Mouse (Mus musculus): ENCODE results near the gene Srrm1. TPM values are rescaled to one million over a fixed set of nuclear protein-coding genes. Genes with fewer than 3 reads are reported as not detected.

Gene Srrm1
- total and polyA plus RNA-seq, 3 experiments: 26.9 to 285 (median 138) TPM

- Histone ChIP-seq H3K4me3 (ENCODE audit: control insufficient read depth in 1 of 2, insufficient read depth in 1 of 2, low read depth in 2 of 2, low read length in 2 of 2) (peak overlapping the region; percentile 78 to 99), H3K9me3 (replicated peaks; ENCODE audit: insufficient read depth, low read length) (no peaks in the 10 kb centered on the region), H3K9ac (ENCODE audit: control insufficient read depth, low read depth, low read length, poor library complexity, severe bottlenecking) (peak overlapping the region; percentile 100), H3K27ac (ENCODE audit: control insufficient read depth, low read depth, low read length) (peak overlapping the region; percentile 94), H3K79me2 (ENCODE audit: control insufficient read depth, insufficient read depth, low read length, poor library complexity) (peaks cover 49% of the 10 kb centered on the region), H3K36me3 (ENCODE audit: control insufficient read depth in 1 of 2, insufficient read depth in 2 of 2, low read length in 2 of 2) (peaks cover 13 to 28% of the 10 kb centered on the region in 2 experiments), H3K27me3 (ENCODE audit: control insufficient read depth in 1 of 2, insufficient read depth in 2 of 2, low read length in 2 of 2) (no peaks in the 10 kb centered on the region), H3K4me1 (ENCODE audit: control insufficient read depth in 1 of 2, insufficient read depth in 2 of 2, low read length in 2 of 2) (peaks cover 0 to 25% of the 10 kb centered on the region in 2 experiments; a peak in 2 of 4 replicates)
- TF ChIP-seq MAFK (IDR thresholded peaks at IDR 0.05; ENCODE audit: borderline replicate concordance, low read depth, low read length) (no peak), SIN3A (IDR thresholded peaks at IDR 0.05; ENCODE audit: low read length) (peak; percentile 58), MAZ (IDR thresholded peaks at IDR 0.05; ENCODE audit: low read depth, low read length) (0 out of 2 replicates have a peak, but pooled peaks have one; percentile 9), JUND (IDR thresholded peaks at IDR 0.05; ENCODE audit: low read depth, low read length) (no peak), EP300 (IDR thresholded peaks at IDR 0.05; ENCODE audit: low read depth in 1 of 2, low read length in 2 of 2) (no peak), POLR2AphosphoS2 (IDR thresholded peaks at IDR 0.05; ENCODE audit: low read length) (no peak), GATA1 (IDR thresholded peaks at IDR 0.05; ENCODE audit: low read depth, low read length) (no peak), MAX (IDR thresholded peaks at IDR 0.05; ENCODE audit: low read length) (no peak), ETS1 (IDR thresholded peaks at IDR 0.05; ENCODE audit: low read depth, low read length) (no peak), TAL1 (IDR thresholded peaks at IDR 0.05; ENCODE audit: low read length) (no peak), CHD1 (IDR thresholded peaks at IDR 0.05; ENCODE audit: low read depth, low read length) (0 out of 2 replicates have a peak, but pooled peaks have one; percentile 70), POLR2A (IDR thresholded peaks at IDR 0.05; ENCODE audit: control insufficient read depth in 1 of 2, insufficient read depth in 1 of 2, low read depth in 1 of 2, low read length in 2 of 2, poor library complexity in 1 of 2) (peak in 1 of 2 experiments; percentile 61; a peak in 1 of 4 replicates), HCFC1 (IDR thresholded peaks at IDR 0.05; ENCODE audit: low read depth, low read length) (no peak; the same call in 1 of the 2 replicates), USF2 (IDR thresholded peaks at IDR 0.05; ENCODE audit: borderline replicate concordance in 1 of 2, insufficient read depth in 1 of 2, low read depth in 1 of 2, low read length in 2 of 2) (no peak), ELF1 (IDR thresholded peaks at IDR 0.05; ENCODE audit: low read depth, low read length) (no peak), MYC (IDR thresholded peaks at IDR 0.05; ENCODE audit: low read depth, low read length) (no peak), ZMIZ1 (IDR thresholded peaks at IDR 0.05; ENCODE audit: low read depth, low read length) (no peak), MEF2A (IDR thresholded peaks at IDR 0.05; ENCODE audit: extremely low read depth, insufficient replicate concordance, low read depth, low read length, poor library complexity, severe bottlenecking) (no peak), NRF1 (IDR thresholded peaks at IDR 0.05; ENCODE audit: insufficient read depth, low read depth, low read length, poor library complexity, severe bottlenecking) (no peak), E2F4 (IDR thresholded peaks at IDR 0.05; ENCODE audit: borderline replicate concordance, low read depth, low read length) (no peak), ZKSCAN1 (IDR thresholded peaks at IDR 0.05; ENCODE audit: low read depth, low read length) (no peak), ZNF384 (IDR thresholded peaks at IDR 0.05; ENCODE audit: low read depth, low read length) (no peak), MYB (IDR thresholded peaks at IDR 0.05; ENCODE audit: low read depth, low read length) (no peak), USF1 (IDR thresholded peaks at IDR 0.05; ENCODE audit: low read depth, low read length) (no peak), POLR2AphosphoS5 (IDR thresholded peaks at IDR 0.05; ENCODE audit: borderline replicate concordance, low read depth, low read length) (no peak), RAD21 (IDR thresholded peaks at IDR 0.05; ENCODE audit: low read depth, low read length) (no peak), UBTF (IDR thresholded peaks at IDR 0.05; ENCODE audit: borderline replicate concordance, insufficient read depth, low read depth, low read length) (peak; percentile 96), GABPA (IDR thresholded peaks at IDR 0.05; ENCODE audit: low read depth, low read length) (no peak), SMC3 (IDR thresholded peaks at IDR 0.05; ENCODE audit: low read depth, low read length) (no peak), TCF12 (IDR thresholded peaks at IDR 0.05; ENCODE audit: low read depth, low read length) (no peak)
- DNase-seq (ENCODE audit: low read depth, low spot score): peak; percentile 69
Observed at GRCm38 (mm10) chr4:135352326-135353065, 625 bp downstream of the Srrm1 start.
